Mouse (Mus musculus) ovary, adult 2 months (tissue): ENCODE results near the gene Rnf121. TPM values are rescaled to one million over a fixed set of nuclear protein-coding genes. Genes with fewer than 3 reads are reported as not detected.

Experiments
- polyA plus RNA-seq: library from polyadenylated mRNA; depleted of rRNA; stranded (reverse); fragments of >200 nt; gene quantifications from 2 replicates; pipeline ENCODE4 v1.2.3, GENCODE M21; 2012; rRNA removed

The Rnf121 gene
- polyA plus RNA-seq: 21.4 and 22.0 TPM in 2 replicates

GRCm38 (mm10) chr7:102065046-102065891 lies at the start of gene Rnf121, which contains the start of the genes Xndc1 and Xntrpc:
TSS of gene Rnf121 (minus strand) at chr7:102065469.
TSS of gene Xndc1 (plus strand) at chr7:102065511.
TSS of gene Xntrpc (plus strand) at chr7:102065713.

GRCm38 (mm10) chr7:102109171-102109570 lies 43.9 kb upstream of the Rnf121 start, which contains the start of gene Art5:
TSS of gene Art5 (minus strand) at chr7:102109489.

DNA sequence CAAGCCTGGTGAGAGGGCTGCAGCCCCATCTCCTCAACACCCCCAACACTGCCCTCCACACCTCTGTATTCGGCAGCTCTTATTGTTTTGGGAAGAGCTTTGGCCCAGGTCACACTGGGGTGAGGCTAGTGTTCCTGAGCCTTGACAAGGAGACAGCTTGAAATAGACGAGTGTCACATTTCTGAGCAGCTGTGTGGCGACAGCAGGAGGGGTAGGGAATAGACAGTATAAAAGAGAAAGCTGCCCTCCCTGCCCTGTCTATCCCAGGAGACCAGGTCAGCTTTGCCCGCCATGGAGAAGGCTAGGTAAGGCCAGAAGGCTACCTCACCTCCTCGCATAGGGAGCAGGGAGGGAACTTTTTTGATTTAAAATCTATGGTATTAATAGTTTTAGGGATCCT lies 36.2 kb upstream of the Rnf121 start, which contains the start of gene Art1:
Gene Art1 (plus strand): TSS at position 257 of the 400 bp plus-strand sequence.

DNA sequence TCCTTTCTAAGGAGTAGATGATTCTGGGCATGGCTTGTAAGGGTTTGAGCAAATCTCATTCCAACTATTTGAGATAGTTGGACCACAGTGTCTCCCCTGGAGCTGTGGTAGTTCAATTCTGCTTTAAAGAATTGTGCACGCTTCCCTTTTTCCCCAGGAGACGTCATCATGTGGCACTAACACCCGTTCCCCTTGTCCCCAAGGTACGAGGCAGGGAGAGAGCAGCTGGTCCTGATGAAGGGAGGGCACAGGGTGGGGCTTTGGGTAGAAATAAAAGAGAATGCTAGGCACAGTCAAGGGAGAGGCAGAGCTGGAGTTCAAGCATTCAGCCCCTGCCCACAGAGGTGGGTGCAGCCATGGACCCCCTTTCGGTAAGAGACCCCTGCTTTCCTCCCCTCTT lies 17.5 kb upstream of the Rnf121 start, which contains the start of gene Trpc2:
Gene Trpc2 (plus strand): TSS at position 301 of the 400 bp plus-strand sequence.

DNA sequence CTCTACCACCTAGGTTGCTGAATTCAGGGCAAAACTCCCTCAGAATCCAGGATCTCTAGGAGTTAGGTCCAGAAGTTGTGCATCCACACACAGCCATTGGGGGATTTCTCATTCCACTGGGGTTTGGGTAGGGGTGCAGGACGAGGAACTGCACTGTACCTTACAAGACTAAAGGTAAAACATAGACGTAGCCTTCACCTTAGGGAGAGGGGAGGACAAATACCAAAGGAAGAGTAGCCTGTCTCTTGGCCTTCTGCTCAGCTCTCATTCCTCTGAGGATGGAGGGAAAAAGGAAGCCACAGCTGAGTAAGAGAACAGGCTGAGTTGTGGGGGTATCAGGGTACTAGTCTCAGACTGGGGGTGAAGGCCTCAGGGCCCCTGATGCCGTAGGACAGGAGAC lies 46.7 kb downstream of the Rnf121 start, which contains the start of gene Il18bp:
Gene Il18bp (minus strand): TSS at position 101 of the 400 bp plus-strand sequence.

Other genes starting within 250 kb of the Rnf121 start
- not detected in 2 replicates for gene Phox2a, start 247.2 kb downstream of the Rnf121 start, polyA plus RNA-seq
- gene Inppl1, start 227.2 kb downstream of the Rnf121 start, polyA plus RNA-seq: 193 and 201 TPM in 2 replicates
- gene Folr2, start 208.3 kb downstream of the Rnf121 start, polyA plus RNA-seq: 15.4 and 19.7 TPM in 2 replicates
- 29.7 and 34.9 TPM in 2 replicates for gene Anapc15, start 201.8 kb downstream of the Rnf121 start, polyA plus RNA-seq
- 73.4 and 105 TPM in 2 replicates for gene Folr1, start 194.7 kb downstream of the Rnf121 start, polyA plus RNA-seq
- 234 and 253 TPM in 2 replicates for gene Lamtor1, start 159.6 kb downstream of the Rnf121 start, polyA plus RNA-seq
- gene Tomt, start 159.1 kb downstream of the Rnf121 start, polyA plus RNA-seq: 0.18 and 0.29 TPM in 2 replicates
- gene Lrrc51, start 131.6 kb downstream of the Rnf121 start, polyA plus RNA-seq: 29.5 and 38.8 TPM in 2 replicates
- gene Numa1, start 131.4 kb downstream of the Rnf121 start, polyA plus RNA-seq: 108 TPM in 2 replicates
- 9.9 and 14.9 TPM in 2 replicates for gene Il18bp, start 46.8 kb downstream of the Rnf121 start, polyA plus RNA-seq
- gene Xndc1, start within 50 bp of the Rnf121 start, polyA plus RNA-seq: 23.2 and 28.9 TPM in 2 replicates
- gene Xntrpc, start 244 bp upstream of the Rnf121 start, polyA plus RNA-seq: 5.9 and 6.7 TPM in 2 replicates
- gene Trpc2, start 17.6 kb upstream of the Rnf121 start, polyA plus RNA-seq: not detected in 2 replicates
- 0.17 and 0.18 TPM in 2 replicates for gene Art1, start 36.3 kb upstream of the Rnf121 start, polyA plus RNA-seq
- gene Art5, start 44.0 kb upstream of the Rnf121 start, polyA plus RNA-seq: 0.40 and 0.51 TPM in 2 replicates
- gene Chrna10, start 51.4 kb upstream of the Rnf121 start, polyA plus RNA-seq: 0.11 and 0.22 TPM in 2 replicates
- 13.0 and 18.4 TPM in 2 replicates for gene Nup98, start 144.7 kb upstream of the Rnf121 start, polyA plus RNA-seq
- gene Pgap2, start 144.7 kb upstream of the Rnf121 start, polyA plus RNA-seq: 217 and 255 TPM in 2 replicates
- 73.3 and 99.2 TPM in 2 replicates for gene Rhog, start 190.6 kb upstream of the Rnf121 start, polyA plus RNA-seq
- 76.9 and 80.7 TPM in 2 replicates for gene Stim1, start 202.3 kb upstream of the Rnf121 start, polyA plus RNA-seq